8 mouse cellular contexts compared by ENCODE assay signal in the genomic region with DNA sequence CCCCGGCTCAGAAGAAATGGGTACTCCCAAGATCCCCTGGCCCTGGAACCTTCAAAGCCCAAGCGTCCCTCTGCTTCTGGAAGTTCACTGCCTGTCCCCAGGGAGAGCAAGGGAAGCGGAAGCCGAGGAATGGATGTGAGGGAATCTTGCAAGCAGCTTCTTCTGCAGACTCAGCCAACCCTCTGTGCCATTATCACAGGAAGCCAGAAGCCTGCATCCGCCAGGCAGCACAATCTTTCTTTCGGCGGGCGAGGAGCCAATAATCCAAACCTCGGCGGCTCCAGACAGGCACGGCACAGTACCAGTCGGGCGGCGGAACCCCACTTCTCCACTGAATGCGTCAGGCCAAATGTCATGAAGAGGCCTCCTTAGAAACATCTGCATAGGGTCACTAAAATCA. TPM values are rescaled to one million over a fixed set of nuclear protein-coding genes. Genes with fewer than 3 reads are reported as not detected.
DNase-seq lines count a peak whose midpoint lies in the region; ATAC-seq and TF ChIP-seq lines count a peak whose summit lies in the region.

No protein-coding gene starts in this region.

- H3K9me3 ChIP-seq in E14TG2a.4 (ENCODE audit: low read length): no peaks in the 10 kb centered on the region
- H3K9me3 ChIP-seq in embryonic facial prominence, embryonic 11.5 days (replicated peaks; ENCODE audit: control insufficient read depth, low read length): no peaks in the 10 kb centered on the region
- H3K9me3 ChIP-seq in hindbrain, embryonic 14.5 days (ENCODE audit: control insufficient read depth, low read length): no peaks in the 10 kb centered on the region
- H3K9me3 ChIP-seq in limb, embryonic 10.5 days (replicated peaks): no peaks in the 10 kb centered on the region
- no peaks in the 10 kb centered on the region for H3K9me3 ChIP-seq in neural tube, embryonic 14.5 days (ENCODE audit: control insufficient read depth, low read length)

- no peak overlapping the region; the same call in 1 of the 2 replicates for H3K9ac ChIP-seq in embryonic facial prominence, embryonic 11.5 days (replicated peaks; ENCODE audit: low read length)
- H3K9ac ChIP-seq in hindbrain, embryonic 14.5 days: 0 out of 2 replicates have a peak overlapping the region, but pooled peaks have one; percentile 2
- H3K9ac ChIP-seq in neural tube, embryonic 14.5 days (replicated peaks; ENCODE audit: low read depth, low read length): no peak overlapping the region

- no peak for ATAC-seq in embryonic facial prominence, embryonic 11.5 days (replicated peaks; ENCODE audit: insufficient number of reproducible peaks, low FRiP score, low TSS enrichment, low read depth)
- ATAC-seq in hindbrain, embryonic 14.5 days (ENCODE audit: low FRiP score): no peak
- no peak for ATAC-seq in neural tube, embryonic 14.5 days (ENCODE audit: low read depth)

- H3K4me1 ChIP-seq in E14TG2a.4 (replicated peaks; ENCODE audit: low read depth, low read length): peaks cover 98% of the 10 kb centered on the region
- H3K4me1 ChIP-seq in embryonic facial prominence, embryonic 11.5 days (ENCODE audit: control insufficient read depth, insufficient read depth, low read length): peaks cover 23% of the 10 kb centered on the region
- H3K4me1 ChIP-seq in hindbrain, embryonic 14.5 days (replicated peaks; ENCODE audit: control insufficient read depth, insufficient read depth, low read length): peaks cover 50% of the 10 kb centered on the region
- H3K4me1 ChIP-seq in limb, embryonic 10.5 days: peaks cover 100% of the 10 kb centered on the region
- H3K4me1 ChIP-seq in neural tube, embryonic 14.5 days (ENCODE audit: control insufficient read depth, insufficient read depth, low read length): peaks cover 51% of the 10 kb centered on the region

- H3K4me3 ChIP-seq in E14TG2a.4 (replicated peaks; ENCODE audit: low read length): peak overlapping the region; percentile 35; the same call in 1 of the 2 replicates
- H3K4me3 ChIP-seq in embryonic facial prominence, embryonic 11.5 days (ENCODE audit: low read depth, low read length): no peak overlapping the region
- no peak overlapping the region for H3K4me3 ChIP-seq in hindbrain, embryonic 14.5 days (replicated peaks; ENCODE audit: low read length)
- H3K4me3 ChIP-seq in limb, embryonic 10.5 days: peak overlapping the region; percentile 14; the same call in 1 of the 2 replicates
- H3K4me3 ChIP-seq in neural tube, embryonic 14.5 days (ENCODE audit: low read depth, low read length): no peak overlapping the region

- no peak overlapping the region for H3K27ac ChIP-seq in embryonic facial prominence, embryonic 11.5 days (replicated peaks; ENCODE audit: low read depth, low read length)
- peak overlapping the region; percentile 56 for H3K27ac ChIP-seq in hindbrain, embryonic 14.5 days
- peak overlapping the region; percentile 98 for H3K27ac ChIP-seq in limb, embryonic 10.5 days
- peak overlapping the region; percentile 41; the same call in 1 of the 2 replicates for H3K27ac ChIP-seq in neural tube, embryonic 14.5 days (ENCODE audit: low read depth, low read length)

- no peak for TF ChIP-seq CTCF in E14TG2a.4 (conservative IDR thresholded peaks at IDR 0.05; ENCODE audit: low read length)

- peak; percentile 48 to 74 for DNase-seq in adrenal gland, adult (ENCODE audit: inconsistent age in 2 of 2, low spot score in 1 of 2)
- no peak for DNase-seq in adrenal gland, adult 8-10 months
- DNase-seq in embryonic facial prominence, embryonic 11.5 days (ENCODE audit: low spot score): no peak
- no peak for DNase-seq in hindbrain, embryonic 14.5 days (ENCODE audit: low spot score)
- DNase-seq in limb, embryonic 10.5 days (ENCODE audit: low spot score): no peak
- no peak for DNase-seq in thymus, postnatal 10 days (ENCODE audit: low spot score in 2 of 2)

- H3K27me3 ChIP-seq in E14TG2a.4 (ENCODE audit: insufficient read depth, low read length): no peaks in the 10 kb centered on the region
- no peaks in the 10 kb centered on the region for H3K27me3 ChIP-seq in embryonic facial prominence, embryonic 11.5 days (ENCODE audit: control insufficient read depth, insufficient read depth, low read length)
- H3K27me3 ChIP-seq in hindbrain, embryonic 14.5 days (ENCODE audit: control insufficient read depth, insufficient read depth, low read length): no peaks in the 10 kb centered on the region
- no peaks in the 10 kb centered on the region for H3K27me3 ChIP-seq in limb, embryonic 10.5 days (ENCODE audit: low read depth, poor library complexity, severe bottlenecking)
- H3K27me3 ChIP-seq in neural tube, embryonic 14.5 days (ENCODE audit: control insufficient read depth, insufficient read depth, low read length): no peaks in the 10 kb centered on the region

- H3K4me2 ChIP-seq in embryonic facial prominence, embryonic 11.5 days (ENCODE audit: low read depth, low read length): peak overlapping the region; percentile 4; the same call in 1 of the 2 replicates
- no peak overlapping the region for H3K4me2 ChIP-seq in hindbrain, embryonic 14.5 days (replicated peaks)
- no peak overlapping the region for H3K4me2 ChIP-seq in neural tube, embryonic 14.5 days (ENCODE audit: low read depth, low read length)

- no peaks in the 10 kb centered on the region for H3K36me3 ChIP-seq in E14TG2a.4 (ENCODE audit: insufficient read depth, low read length)
- H3K36me3 ChIP-seq in embryonic facial prominence, embryonic 11.5 days (replicated peaks; ENCODE audit: control insufficient read depth, insufficient read depth, low read depth, low read length): no peaks in the 10 kb centered on the region
- H3K36me3 ChIP-seq in hindbrain, embryonic 14.5 days (replicated peaks; ENCODE audit: control insufficient read depth, insufficient read depth): no peaks in the 10 kb centered on the region
- H3K36me3 ChIP-seq in limb, embryonic 10.5 days: 0 out of 2 replicates have a peak, but pooled peaks cover 4% of the 10 kb centered on the region
- H3K36me3 ChIP-seq in neural tube, embryonic 14.5 days (ENCODE audit: control insufficient read depth, insufficient read depth, low read length): no peaks in the 10 kb centered on the region

- WGBS in embryonic facial prominence, embryonic 11.5 days: 73% methylated on average over 15 of the region's 15 CpGs
- WGBS in hindbrain, embryonic 14.5 days: 61% methylated on average over 15 of the region's 15 CpGs
- WGBS in limb, embryonic 10.5 days: 53% methylated on average over 15 of the region's 15 CpGs
- WGBS in neural tube, embryonic 14.5 days: 53% methylated on average over 15 of the region's 15 CpGs

RNA-seq across cellular contexts. Expression of gene Ptk7, which starts 8.0 kb away (rescaled TPM):
- 10 to 100 TPM in 2 of 4 experiments, 1 to 10 TPM in 2; 8.7 to 11.2 (median 9.9) TPM for total RNA-seq in adrenal gland, adult 8-10 months (2022)
- polyA plus RNA-seq in embryonic facial prominence, embryonic 11.5 days (2014; fragmentation: Nextera tagmentation; extraction: Ambion mirVana): 25.7 and 34.5 TPM in 2 replicates
- polyA plus RNA-seq in hindbrain, embryonic 14.5 days (2014; fragmentation: Nextera tagmentation; extraction: Ambion mirVana): 19.2 and 20.6 TPM in 2 replicates
- 102 and 142 TPM in 2 replicates for polyA plus RNA-seq in limb, embryonic 10.5 days (2016; fragmentation: Nextera tagmentation; extraction: Ambion mirVana)
- 7.9 and 23.7 TPM in 2 replicates for polyA plus RNA-seq in neural tube, embryonic 14.5 days (2014; fragmentation: Nextera tagmentation; extraction: Ambion mirVana)

RNA-seq across cellular contexts. Expression of gene Klc4, which starts 24.5 kb away (rescaled TPM):
- 10 to 100 TPM; 42.3 to 59.8 (median 53.2) TPM for total RNA-seq in adrenal gland, adult 8-10 months (2022)
- polyA plus RNA-seq in embryonic facial prominence, embryonic 11.5 days (2014; fragmentation: Nextera tagmentation; extraction: Ambion mirVana): 17.7 and 22.5 TPM in 2 replicates
- 26.2 and 30.5 TPM in 2 replicates for polyA plus RNA-seq in hindbrain, embryonic 14.5 days (2014; fragmentation: Nextera tagmentation; extraction: Ambion mirVana)
- 23.6 and 28.8 TPM in 2 replicates for polyA plus RNA-seq in limb, embryonic 10.5 days (2016; fragmentation: Nextera tagmentation; extraction: Ambion mirVana)
- polyA plus RNA-seq in neural tube, embryonic 14.5 days (2014; fragmentation: Nextera tagmentation; extraction: Ambion mirVana): 27.7 and 32.1 TPM in 2 replicates

RNA-seq across cellular contexts. Expression of gene Mrpl2, which starts 24.7 kb away (rescaled TPM):
- 100 to 1,000 TPM in 2 of 4 experiments, 10 to 100 TPM in 2; 91.8 to 122 (median 104) TPM for total RNA-seq in adrenal gland, adult 8-10 months (2022)
- polyA plus RNA-seq in embryonic facial prominence, embryonic 11.5 days (2014; fragmentation: Nextera tagmentation; extraction: Ambion mirVana): 114 and 117 TPM in 2 replicates
- polyA plus RNA-seq in hindbrain, embryonic 14.5 days (2014; fragmentation: Nextera tagmentation; extraction: Ambion mirVana): 66.5 and 71.2 TPM in 2 replicates
- 140 and 144 TPM in 2 replicates for polyA plus RNA-seq in limb, embryonic 10.5 days (2016; fragmentation: Nextera tagmentation; extraction: Ambion mirVana)
- polyA plus RNA-seq in neural tube, embryonic 14.5 days (2014; fragmentation: Nextera tagmentation; extraction: Ambion mirVana): 59.9 and 64.4 TPM in 2 replicates

RNA-seq across cellular contexts. Expression of gene Cul7, which starts 28.8 kb away (rescaled TPM):
- 10 to 100 TPM; 42.0 to 53.5 (median 47.2) TPM for total RNA-seq in adrenal gland, adult 8-10 months (2022)
- polyA plus RNA-seq in embryonic facial prominence, embryonic 11.5 days (2014; fragmentation: Nextera tagmentation; extraction: Ambion mirVana): 27.9 and 28.1 TPM in 2 replicates
- 29.7 and 30.2 TPM in 2 replicates for polyA plus RNA-seq in hindbrain, embryonic 14.5 days (2014; fragmentation: Nextera tagmentation; extraction: Ambion mirVana)
- 40.3 and 48.0 TPM in 2 replicates for polyA plus RNA-seq in limb, embryonic 10.5 days (2016; fragmentation: Nextera tagmentation; extraction: Ambion mirVana)
- 30.1 and 33.8 TPM in 2 replicates for polyA plus RNA-seq in neural tube, embryonic 14.5 days (2014; fragmentation: Nextera tagmentation; extraction: Ambion mirVana)

RNA-seq across cellular contexts. Expression of gene Rrp36, which starts 52.8 kb away (rescaled TPM):
- 10 to 100 TPM; 24.9 to 31.8 (median 30.6) TPM for total RNA-seq in adrenal gland, adult 8-10 months (2022)
- 54.0 and 61.6 TPM in 2 replicates for polyA plus RNA-seq in embryonic facial prominence, embryonic 11.5 days (2014; fragmentation: Nextera tagmentation; extraction: Ambion mirVana)
- polyA plus RNA-seq in hindbrain, embryonic 14.5 days (2014; fragmentation: Nextera tagmentation; extraction: Ambion mirVana): 41.6 and 44.7 TPM in 2 replicates
- 70.8 and 72.5 TPM in 2 replicates for polyA plus RNA-seq in limb, embryonic 10.5 days (2016; fragmentation: Nextera tagmentation; extraction: Ambion mirVana)
- polyA plus RNA-seq in neural tube, embryonic 14.5 days (2014; fragmentation: Nextera tagmentation; extraction: Ambion mirVana): 44.7 and 49.6 TPM in 2 replicates

Comparison
In these comparisons a context has a peak if more than half of its experiments do, and no peak if none do; other contexts are left out.
1. DNase-seq: peak in adrenal gland, adult (2 of 2); none in adrenal gland, adult 8-10 months (single experiment), embryonic facial prominence, embryonic 11.5 days (single experiment), hindbrain, embryonic 14.5 days (single experiment), limb, embryonic 10.5 days (single experiment) and thymus, postnatal 10 days (0 of 2).
2. H3K4me3 ChIP-seq: peak in E14TG2a.4 (single experiment) and limb, embryonic 10.5 days (single experiment); none in embryonic facial prominence, embryonic 11.5 days (single experiment), hindbrain, embryonic 14.5 days (single experiment) and neural tube, embryonic 14.5 days (single experiment).